Mouse (Mus musculus) neural tube, embryonic 10.5 days (tissue): Measurements from ENCODE around the gene Zfp950.
A peak's percentile ranks its signal among the peaks of the same experiment; 100 is the strongest.
"Not testable (repeated sequence)": the region's sequence is repeated elsewhere in the genome, so short reads cannot be mapped to it uniquely, and the experiment has no call there.

Experiments used
- DNase-seq: peaks from one replicate; pipeline ENCODE4 v3.0.0-alpha.2; 2017; ENCODE audit warnings: low spot score; ENCODE audit errors: extremely low spot score

The Zfp950 gene

DNA sequence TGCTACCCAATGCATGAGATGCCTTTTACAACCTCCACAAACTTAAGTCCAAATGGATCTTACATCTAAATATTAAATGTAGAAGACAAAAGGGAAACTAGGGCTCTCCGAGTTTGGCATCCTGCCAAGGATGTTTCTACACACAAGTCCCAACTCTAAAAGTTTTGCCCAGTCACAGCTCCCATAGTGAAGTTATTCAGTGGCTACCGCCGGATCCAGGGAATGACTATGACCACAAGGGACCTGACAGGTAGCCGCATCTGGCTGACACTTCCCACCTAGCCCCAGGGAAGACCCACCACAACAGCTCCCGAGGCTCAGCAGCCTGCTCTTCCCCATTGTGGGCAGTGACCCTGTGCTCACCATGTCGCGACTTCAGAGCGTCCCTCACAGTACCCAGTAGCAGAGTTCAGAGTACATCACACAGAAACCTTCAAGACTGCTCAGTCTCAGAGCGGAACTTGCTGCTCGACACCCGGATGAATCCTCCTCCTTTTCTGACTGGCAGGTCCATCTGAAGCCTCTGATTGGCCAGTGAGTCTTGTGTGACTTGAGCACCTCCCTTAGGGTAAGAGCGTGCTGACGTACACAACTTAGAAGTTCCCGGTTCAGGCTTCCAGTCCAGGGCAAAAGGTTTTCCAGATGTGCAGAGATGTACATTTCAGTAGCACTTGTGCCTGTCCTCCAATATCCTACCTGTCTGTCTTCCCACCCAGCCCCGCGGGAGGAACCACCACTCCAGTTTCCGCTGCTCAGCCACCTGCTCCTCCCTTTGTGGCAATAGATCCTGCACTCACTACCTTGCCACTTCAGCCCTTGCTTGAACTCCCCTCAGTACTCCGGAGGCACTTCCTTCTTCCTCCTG, at the start of gene Zfp950:
Zfp950 (minus strand) TSS at position 499 of the 865 bp plus-strand sequence.
- peak; percentile 72 for DNase-seq

- DNase-seq: not testable (repeated sequence)
Observed at GRCm38 (mm10) chr19:61183590-61183989, 43.0 kb upstream of the Zfp950 start, which contains the start of gene Gm6020. Gene Gm6020, plus strand, starts transcription at chr19:61183890.

DNA sequence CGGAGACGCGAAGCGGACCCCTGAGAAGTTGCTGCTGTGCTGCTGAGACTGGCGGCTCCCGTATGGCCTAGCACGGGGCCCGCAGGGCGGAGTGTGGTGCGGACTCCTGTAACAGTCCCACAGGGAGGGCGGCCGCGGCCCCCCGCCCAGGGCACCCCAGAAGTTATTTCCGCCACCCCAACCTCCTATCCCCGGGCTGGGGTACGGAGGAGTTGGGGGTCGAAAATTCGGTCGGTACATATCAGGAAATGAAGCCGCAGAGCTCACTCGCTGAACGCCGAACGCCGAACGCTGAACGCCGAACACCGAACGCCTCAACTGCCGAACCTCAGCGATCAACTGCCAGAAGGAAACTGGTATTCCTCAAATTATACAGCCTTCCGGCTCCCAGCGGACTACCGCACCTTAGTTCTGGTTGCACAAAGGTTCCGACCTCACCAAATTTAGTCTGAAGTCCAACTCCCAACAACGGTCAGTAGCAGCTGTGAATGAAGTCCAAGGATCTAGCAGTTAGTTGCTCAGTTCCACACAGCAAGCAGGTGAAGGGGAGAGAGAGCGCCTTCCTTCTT, 35.2 kb upstream of the Zfp950 start, which contains the start of gene Gm7102:
Gm7102 (minus strand) TSS at position 554 of the 569 bp plus-strand sequence.
- DNase-seq: peak; percentile 29

DNA sequence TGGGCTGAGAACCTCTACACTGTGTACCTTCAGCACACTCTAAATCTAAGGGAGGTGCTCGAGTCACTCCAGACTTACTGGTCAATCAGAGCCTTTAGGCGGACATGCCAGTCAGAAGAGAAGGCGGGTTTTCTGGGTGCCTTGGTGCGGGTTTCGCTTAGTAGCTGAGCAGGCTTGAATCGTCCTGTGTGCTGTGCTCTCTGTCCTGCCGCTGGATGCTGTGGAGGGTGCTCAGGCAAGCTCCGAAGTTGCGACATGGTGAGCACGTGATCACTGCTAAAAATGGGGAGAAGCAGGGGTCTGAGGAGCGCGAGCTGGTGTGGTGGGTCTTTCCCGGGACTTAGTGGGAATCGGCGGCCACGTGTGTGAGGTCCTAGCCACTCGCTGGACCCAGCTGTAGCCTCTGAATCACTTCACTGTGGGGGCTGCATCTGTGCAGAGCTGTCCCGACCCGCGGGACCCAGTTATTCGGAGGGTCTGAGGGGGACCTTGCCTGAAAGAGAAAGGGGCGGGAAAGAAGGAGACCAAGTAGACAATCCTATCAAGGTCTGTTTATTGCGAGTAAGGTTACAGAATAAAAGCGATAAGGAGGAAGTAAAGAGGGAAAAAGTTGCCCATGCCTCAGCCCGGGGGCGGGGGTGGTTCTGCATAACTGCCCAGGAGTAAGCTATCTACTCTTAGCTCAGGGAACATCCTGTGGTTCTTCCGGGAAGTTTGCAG, 11.2 kb upstream of the Zfp950 start:
- peak; percentile 46 for DNase-seq

GRCm38 (mm10) chr19:61151372-61151700, 10.7 kb upstream of the Zfp950 start:
- DNase-seq: peak; percentile 37

- no peak for DNase-seq
Observed at GRCm38 (mm10) chr19:61141299-61141698, 659 bp upstream of the Zfp950 start.

DNA sequence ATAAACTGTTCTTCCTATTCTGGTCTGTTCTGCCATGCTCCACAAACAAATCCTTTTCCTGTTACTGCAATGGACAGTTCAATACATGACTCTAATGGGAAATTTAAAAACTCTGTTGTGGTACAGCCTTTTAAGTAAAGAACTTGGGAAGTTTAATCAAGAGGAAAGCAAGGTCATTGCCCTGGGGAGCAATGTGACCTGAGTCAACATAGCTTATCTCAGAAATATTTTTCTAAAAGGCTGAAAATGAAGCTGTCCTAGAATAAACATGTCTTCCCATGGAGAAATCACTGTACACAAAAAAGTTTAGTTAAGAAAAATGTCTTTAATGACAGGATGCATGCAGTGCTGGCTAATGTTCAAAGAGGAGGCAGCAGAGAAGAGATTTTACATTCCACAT, 2.0 kb downstream of the Zfp950 start:
- DNase-seq: no peak

GRCm38 (mm10) chr19:61131096-61131495, 9.5 kb downstream of the Zfp950 start:
- no peak for DNase-seq

GRCm38 (mm10) chr19:61110184-61110583, 30.5 kb downstream of the Zfp950 start:
- DNase-seq: no peak

DNA sequence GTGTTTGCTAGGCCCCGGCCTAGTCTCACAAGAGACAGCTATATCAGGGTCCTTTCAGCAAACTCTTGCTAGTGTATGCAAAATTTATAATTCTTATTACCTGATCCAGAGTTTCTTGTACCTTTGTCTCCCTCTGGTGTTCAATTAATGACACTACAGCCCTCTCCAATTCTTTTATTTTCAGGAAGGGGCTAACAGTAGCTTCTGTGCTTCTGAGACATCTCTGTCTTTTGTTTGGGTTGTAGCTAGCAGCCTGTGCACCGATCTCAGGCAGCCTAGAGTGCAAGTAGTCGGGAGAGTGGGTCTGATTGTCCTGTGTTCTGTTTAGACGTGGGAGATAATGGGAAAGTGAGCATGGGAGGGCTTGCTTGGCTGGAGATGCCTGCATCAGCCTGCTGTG, 42.9 kb downstream of the Zfp950 start:
- no peak for DNase-seq

- no peak for DNase-seq
Observed at GRCm38 (mm10) chr19:61096776-61097175, 43.9 kb downstream of the Zfp950 start.

DNA sequence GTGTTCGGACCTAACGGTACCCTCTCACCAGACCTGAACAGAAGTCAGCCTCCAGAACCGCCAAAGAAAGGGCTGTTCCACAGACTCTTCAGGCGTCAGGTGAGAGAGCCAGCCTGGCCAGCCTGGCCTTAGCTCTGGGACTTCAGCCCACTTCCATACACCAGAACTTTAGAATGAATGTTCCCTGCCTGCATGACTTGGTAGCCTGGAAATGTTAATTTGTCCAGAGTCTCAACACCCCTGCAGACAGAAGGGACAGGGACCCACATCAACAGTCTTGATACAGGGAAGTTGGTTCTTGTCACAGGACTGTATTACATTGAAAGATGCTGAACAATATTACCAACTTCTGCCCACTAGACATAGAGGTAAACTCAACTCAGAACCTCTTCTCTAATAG, 50.1 kb downstream of the Zfp950 start:
- no peak for DNase-seq

- DNase-seq: no peak
Observed at GRCm38 (mm10) chr19:61089001-61089400, 51.6 kb downstream of the Zfp950 start.

DNA sequence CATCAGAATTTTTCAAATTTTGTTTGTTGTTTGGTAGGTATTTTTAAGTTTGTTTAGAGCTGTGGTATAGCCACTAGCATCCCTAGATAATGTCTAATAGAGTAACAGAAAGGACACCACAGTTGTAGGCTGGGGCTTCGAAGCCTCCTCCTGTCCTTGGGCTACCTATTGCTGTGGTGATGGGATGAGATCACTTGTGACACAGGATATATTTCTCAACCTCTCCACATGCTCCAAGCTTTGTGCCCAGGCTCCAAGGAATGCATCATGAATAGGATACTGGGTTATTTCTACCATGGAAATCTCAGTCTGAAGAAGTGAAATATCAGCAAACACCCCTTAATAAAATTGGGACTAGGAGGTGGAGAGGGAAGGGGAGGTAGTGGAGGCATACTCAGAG, 52.9 kb downstream of the Zfp950 start:
- DNase-seq: no peak

- no peak for DNase-seq
Observed at GRCm38 (mm10) chr19:61085217-61085616, 55.4 kb downstream of the Zfp950 start.

DNA sequence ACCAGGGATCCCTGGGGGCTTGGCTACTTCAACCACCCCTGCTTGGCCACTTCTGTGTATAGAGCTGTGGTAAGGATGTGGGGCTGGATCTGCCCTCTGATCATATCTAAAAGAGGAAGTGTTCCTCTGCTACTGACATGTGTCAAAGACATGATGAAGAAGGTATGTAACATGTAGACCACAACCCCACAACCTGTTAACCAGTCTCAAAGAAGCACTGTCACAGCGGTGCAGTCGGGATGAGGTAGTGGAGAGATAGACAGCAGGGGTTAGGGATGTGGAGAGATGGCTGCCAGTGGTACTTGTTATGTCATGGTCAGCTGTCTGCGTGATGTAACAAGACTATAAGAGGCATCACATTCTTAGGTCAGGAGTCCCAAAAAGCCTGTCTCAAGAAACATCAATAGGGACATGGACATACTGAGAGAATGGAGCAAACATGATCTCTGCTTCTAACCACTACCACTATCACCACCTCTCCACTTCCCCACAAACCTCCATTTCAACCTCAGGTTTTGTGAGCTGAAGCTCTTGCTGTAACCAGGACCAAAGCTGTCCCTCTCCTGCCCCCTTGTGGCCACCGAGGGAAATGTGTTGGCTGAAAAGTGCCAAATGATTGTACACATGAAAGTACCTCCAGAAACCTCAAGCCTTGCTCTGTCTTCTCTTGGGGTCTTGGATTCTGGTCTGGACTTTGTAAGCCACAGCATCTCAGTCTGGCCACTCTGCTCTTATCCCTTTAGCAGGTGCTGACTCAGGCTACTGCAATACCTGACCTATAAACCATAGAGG, 56.3 kb downstream of the Zfp950 start:
- peak; percentile 89 for DNase-seq

- DNase-seq: no peak
Observed at GRCm38 (mm10) chr19:61083006-61083405, 57.6 kb downstream of the Zfp950 start.

DNA sequence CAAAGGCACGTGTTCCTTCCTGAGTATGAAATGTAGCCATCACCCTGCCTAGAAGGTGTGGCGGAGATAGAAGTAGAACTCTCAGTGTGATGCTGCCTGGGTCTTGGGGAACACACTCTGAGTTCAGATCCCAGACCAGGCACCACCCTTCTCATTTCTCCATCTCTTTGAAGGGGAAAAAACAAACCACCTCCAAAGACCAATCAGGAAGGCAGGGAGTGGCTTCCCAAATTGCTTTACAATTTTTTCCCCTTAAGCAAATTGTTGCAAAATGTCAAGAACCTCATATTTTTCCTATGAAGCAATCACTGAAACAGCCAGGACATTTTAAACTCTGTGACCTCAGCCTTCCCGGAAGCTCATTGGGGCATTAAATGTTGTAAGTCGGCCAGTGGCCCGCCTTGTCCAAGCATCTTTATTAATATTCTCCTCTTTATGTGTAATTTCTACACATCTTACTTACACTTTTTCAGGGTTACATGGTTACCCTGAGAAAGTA, 60.3 kb downstream of the Zfp950 start:
- no peak for DNase-seq

DNA sequence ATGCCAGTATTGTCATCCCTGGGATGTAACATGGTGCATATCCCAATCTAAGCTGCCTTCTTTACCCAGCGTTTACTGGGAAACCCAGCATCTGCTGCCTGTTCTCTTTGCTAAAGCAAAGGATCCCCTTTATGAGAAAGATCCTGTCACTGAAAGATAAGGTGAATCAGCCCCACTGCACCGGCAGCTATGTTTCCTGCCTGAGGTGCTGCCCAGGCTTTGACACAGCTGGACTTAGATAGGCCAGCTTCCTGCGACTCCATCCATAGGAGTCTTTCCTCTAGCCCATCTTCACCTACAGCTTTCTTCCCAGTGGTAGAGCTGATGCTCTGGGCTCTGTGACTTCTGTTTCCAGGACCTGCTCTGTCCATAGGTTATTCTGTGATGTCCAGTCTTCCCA, 62.0 kb downstream of the Zfp950 start:
- DNase-seq: no peak

DNA sequence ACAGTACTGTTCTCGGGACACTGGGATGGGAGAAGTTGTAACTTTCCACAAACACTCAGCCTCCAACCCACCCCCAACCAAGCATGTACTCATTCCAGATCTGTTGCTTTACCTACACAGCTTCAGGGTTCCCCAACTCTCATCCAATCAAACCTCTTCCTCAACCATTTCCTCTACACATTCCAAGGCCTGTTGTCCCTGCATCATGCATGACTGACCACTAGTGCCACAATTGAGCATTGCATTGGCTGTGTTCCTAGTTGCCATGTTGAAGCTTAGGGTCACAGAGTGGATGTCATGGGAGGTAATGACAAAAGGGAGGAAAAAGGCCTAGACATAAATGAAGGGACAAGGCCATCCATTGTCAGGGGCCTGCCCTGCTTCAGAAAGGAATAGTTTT, 75.6 kb downstream of the Zfp950 start:
- DNase-seq: no peak

DNA sequence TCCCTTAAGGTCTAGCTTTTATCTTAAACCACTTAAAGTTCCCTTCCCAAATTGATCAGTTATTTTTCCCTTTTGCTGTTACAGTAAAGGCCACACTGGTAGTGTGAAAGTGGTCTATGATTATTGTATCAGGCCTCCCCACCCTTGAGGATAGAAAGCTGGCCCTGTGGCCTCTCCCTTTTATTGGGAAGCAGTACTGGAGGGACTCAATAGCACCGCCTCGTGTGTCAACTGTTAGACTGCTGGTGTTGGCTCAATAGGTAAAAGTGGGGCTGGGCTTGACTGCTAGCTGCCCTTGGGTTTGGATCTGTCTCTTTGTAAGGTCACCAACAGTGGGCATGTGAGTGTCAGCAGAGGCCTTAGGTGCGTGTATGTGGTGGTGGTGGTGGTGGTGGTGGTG, 76.3 kb downstream of the Zfp950 start:
- no peak for DNase-seq
